Mouse (Mus musculus): ENCODE results near the gene Matk. TPM values are rescaled to one million over a fixed set of nuclear protein-coding genes. Genes with fewer than 3 reads are reported as not detected.

Gene Matk
- polyA plus RNA-seq, 1 experiment from 2014 or later = 12.3 TPM

- ATAC-seq (no peak), DNase-seq (ENCODE audit: low spot score) (no peak)
- H3K27me3 ChIP-seq (replicated peaks; ENCODE audit: control insufficient read depth, insufficient read depth, low read length) = peaks cover 36% of the 10 kb centered on the region
- H3K36me3 ChIP-seq (ENCODE audit: control insufficient read depth, insufficient read depth, low read length) = no peaks in the 10 kb centered on the region
- H3K4me1 ChIP-seq (ENCODE audit: control insufficient read depth, insufficient read depth, low read length) = peaks cover 5% of the 10 kb centered on the region
- no peaks in the 10 kb centered on the region for H3K9me3 ChIP-seq (replicated peaks; ENCODE audit: control insufficient read depth, low read length)
- no peak overlapping the region for H3K9ac ChIP-seq (ENCODE audit: low read length)
- WGBS = 67% methylated on average over 1 of the region's 1 CpGs
- H3K4me2 ChIP-seq (ENCODE audit: low read length) = no peak overlapping the region
- no peak overlapping the region for H3K27ac ChIP-seq (ENCODE audit: low read depth, low read length)
- no peak overlapping the region for H3K4me3 ChIP-seq (ENCODE audit: low read depth, low read length)
Observed at GRCm38 (mm10) chr10:81254886-81255285, 2.2 kb downstream of the Matk start.

GRCm38 (mm10) chr10:81257158-81258039, 4.7 kb downstream of the Matk start:
- no peak for ATAC-seq

GRCm38 (mm10) chr10:81259225-81259884, 6.6 kb downstream of the Matk start:
- WGBS = 35% methylated on average over 21 of the region's 21 CpGs
- Histone ChIP-seq H3K4me3 (ENCODE audit: low read depth, low read length) (no peak overlapping the region), H3K36me3 (ENCODE audit: control insufficient read depth, insufficient read depth, low read length) (peaks cover 23% of the 10 kb centered on the region), H3K9me3 (replicated peaks; ENCODE audit: control insufficient read depth, low read length) (0 out of 2 replicates have a peak, but pooled peaks cover 3% of the 10 kb centered on the region), H3K4me1 (ENCODE audit: control insufficient read depth, insufficient read depth, low read length) (peaks cover 2% of the 10 kb centered on the region; the same call in 1 of the 2 replicates), H3K4me2 (ENCODE audit: low read length) (no peak overlapping the region), H3K27ac (ENCODE audit: low read depth, low read length) (no peak overlapping the region), H3K9ac (ENCODE audit: low read length) (no peak overlapping the region), H3K27me3 (replicated peaks; ENCODE audit: control insufficient read depth, insufficient read depth, low read length) (peaks cover 26% of the 10 kb centered on the region)
- no peak for ATAC-seq
- peak; percentile 22 for DNase-seq (ENCODE audit: low spot score)

More at GRCm38 (mm10) chr10:81257158-81258039, 4.7 kb downstream of the Matk start:
- Histone ChIP-seq H3K4me1 (ENCODE audit: control insufficient read depth, insufficient read depth, low read length) (peaks cover 5% of the 10 kb centered on the region), H3K9me3 (replicated peaks; ENCODE audit: control insufficient read depth, low read length) (0 out of 2 replicates have a peak, but pooled peaks cover 3% of the 10 kb centered on the region), H3K36me3 (ENCODE audit: control insufficient read depth, insufficient read depth, low read length) (peaks cover 4% of the 10 kb centered on the region; the same call in 1 of the 2 replicates), H3K4me2 (ENCODE audit: low read length) (peak overlapping the region; percentile 82), H3K27me3 (replicated peaks; ENCODE audit: control insufficient read depth, insufficient read depth, low read length) (peaks cover 30% of the 10 kb centered on the region), H3K4me3 (ENCODE audit: low read depth, low read length) (peak overlapping the region; percentile 45), H3K27ac (ENCODE audit: low read depth, low read length) (no peak overlapping the region), H3K9ac (ENCODE audit: low read length) (peak overlapping the region; percentile 65)
- WGBS = 1% methylated on average over 62 of the region's 62 CpGs
- peak; percentile 43 for DNase-seq (ENCODE audit: low spot score)

GRCm38 (mm10) chr10:81261025-81261424, 8.3 kb downstream of the Matk start:
- H3K4me2 ChIP-seq (ENCODE audit: low read length) = no peak overlapping the region
- WGBS = 89% methylated on average over 4 of the region's 4 CpGs
- H3K4me3 ChIP-seq (ENCODE audit: low read depth, low read length) = no peak overlapping the region
- no peak for ATAC-seq
- peaks cover 6% of the 10 kb centered on the region; the same call in 1 of the 2 replicates for H3K4me1 ChIP-seq (ENCODE audit: control insufficient read depth, insufficient read depth, low read length)
- no peak overlapping the region for H3K9ac ChIP-seq (ENCODE audit: low read length)
- no peak for DNase-seq (ENCODE audit: low spot score)
- H3K27me3 ChIP-seq (replicated peaks; ENCODE audit: control insufficient read depth, insufficient read depth, low read length) = peaks cover 25% of the 10 kb centered on the region
- peaks cover 36% of the 10 kb centered on the region for H3K36me3 ChIP-seq (ENCODE audit: control insufficient read depth, insufficient read depth, low read length)
- H3K27ac ChIP-seq (ENCODE audit: low read depth, low read length) = no peak overlapping the region
- H3K9me3 ChIP-seq (replicated peaks; ENCODE audit: control insufficient read depth, low read length) = 0 out of 2 replicates have a peak, but pooled peaks cover 3% of the 10 kb centered on the region

- H3K4me2 ChIP-seq (ENCODE audit: low read length) = peak overlapping the region; percentile 62
- H3K27ac ChIP-seq (ENCODE audit: low read depth, low read length) = no peak overlapping the region
- 0 out of 2 replicates have a peak overlapping the region, but pooled peaks have one; percentile 60 for H3K4me3 ChIP-seq (ENCODE audit: low read depth, low read length)
- no peak for ATAC-seq
- no peak for DNase-seq (ENCODE audit: low spot score)
- peaks cover 36% of the 10 kb centered on the region for H3K36me3 ChIP-seq (ENCODE audit: control insufficient read depth, insufficient read depth, low read length)
- peaks cover 10% of the 10 kb centered on the region for H3K4me1 ChIP-seq (ENCODE audit: control insufficient read depth, insufficient read depth, low read length)
- H3K9me3 ChIP-seq (replicated peaks; ENCODE audit: control insufficient read depth, low read length) = 0 out of 2 replicates have a peak, but pooled peaks cover 3% of the 10 kb centered on the region
- H3K27me3 ChIP-seq (replicated peaks; ENCODE audit: control insufficient read depth, insufficient read depth, low read length) = no peaks in the 10 kb centered on the region
- 96% methylated on average over 8 of the region's 8 CpGs for WGBS
- H3K9ac ChIP-seq (ENCODE audit: low read length) = no peak overlapping the region
Observed at GRCm38 (mm10) chr10:81265540-81265939, 12.8 kb downstream of the Matk start.

GRCm38 (mm10) chr10:81266211-81267105, 13.7 kb downstream of the Matk start, which contains the start of the genes Mrpl54 and Apba3:
Gene Mrpl54 (minus strand): TSS chr10:81266934.
Gene Apba3 (plus strand): TSS chr10:81266960.
- peak within 1 kb of the TSS; percentile 60 for H3K4me3 ChIP-seq (ENCODE audit: low read depth, low read length)
- no peaks in the 10 kb centered on the region for H3K27me3 ChIP-seq (replicated peaks; ENCODE audit: control insufficient read depth, insufficient read depth, low read length)
- H3K4me2 ChIP-seq (ENCODE audit: low read length) = peak within 1 kb of the TSS; percentile 62
- peak within 1 kb of the TSS; percentile 76 for H3K9ac ChIP-seq (ENCODE audit: low read length)
- peak within 1 kb of the TSS; percentile 77 for H3K27ac ChIP-seq (ENCODE audit: low read depth, low read length)
- peak; percentile 98 for DNase-seq (ENCODE audit: low spot score)
- peaks cover 42% of the 10 kb centered on the region for H3K36me3 ChIP-seq (ENCODE audit: control insufficient read depth, insufficient read depth, low read length)
- peak; percentile 95 for ATAC-seq
- H3K9me3 ChIP-seq (replicated peaks; ENCODE audit: control insufficient read depth, low read length) = no peaks in the 10 kb centered on the region
- peaks cover 10% of the 10 kb centered on the region for H3K4me1 ChIP-seq (ENCODE audit: control insufficient read depth, insufficient read depth, low read length)
- under 1% methylated on average over 48 of the region's 48 CpGs for whole genome bisulfite sequencing

- H3K27me3 ChIP-seq (replicated peaks; ENCODE audit: control insufficient read depth, insufficient read depth, low read length) = no peaks in the 10 kb centered on the region
- H3K27ac ChIP-seq (ENCODE audit: low read depth, low read length) = no peak overlapping the region
- H3K9ac ChIP-seq (ENCODE audit: low read length) = peak overlapping the region; percentile 76
- H3K9me3 ChIP-seq (replicated peaks; ENCODE audit: control insufficient read depth, low read length) = no peaks in the 10 kb centered on the region
- peak; percentile 93 for DNase-seq (ENCODE audit: low spot score)
- H3K4me2 ChIP-seq (ENCODE audit: low read length) = peak overlapping the region; percentile 57
- H3K4me1 ChIP-seq (ENCODE audit: control insufficient read depth, insufficient read depth, low read length) = peaks cover 10% of the 10 kb centered on the region
- peaks cover 49% of the 10 kb centered on the region for H3K36me3 ChIP-seq (ENCODE audit: control insufficient read depth, insufficient read depth, low read length)
- H3K4me3 ChIP-seq (ENCODE audit: low read depth, low read length) = peak overlapping the region; percentile 47
- WGBS = 4% methylated on average over 23 of the region's 23 CpGs
- peak; percentile 42 for ATAC-seq
Observed at GRCm38 (mm10) chr10:81268056-81268455, 15.3 kb downstream of the Matk start.

Data from forebrain, embryonic 14.5 days (tissue).